Mouse (Mus musculus): Measurements from ENCODE around the gene Ciapin1. TPM values are rescaled to one million over a fixed set of nuclear protein-coding genes. Genes with fewer than 3 reads are reported as not detected.

The Ciapin1 gene
- polyA plus RNA-seq, 1 experiment = 58.3 TPM

- no peak for TF ChIP-seq CTCF (IDR thresholded peaks at IDR 0.05; ENCODE audit: control insufficient read depth, insufficient read depth, insufficient replicate concordance, low read depth, low read length)
- no peak for TF ChIP-seq POLR2A (IDR thresholded peaks at IDR 0.05; ENCODE audit: control insufficient read depth, low read depth, low read length)
- Histone ChIP-seq H3K36me3 (ENCODE audit: control insufficient read depth, insufficient read depth, low read length) (no peaks in the 10 kb centered on the region), H3K27ac (ENCODE audit: control insufficient read depth, insufficient read depth, low read depth, low read length) (no peak overlapping the region), H3K27me3 (ENCODE audit: control insufficient read depth, insufficient read depth, low read length) (no peaks in the 10 kb centered on the region), H3K4me1 (ENCODE audit: control insufficient read depth, insufficient read depth, low read length) (peaks cover 4% of the 10 kb centered on the region; the same call in 1 of the 2 replicates), H3K4me3 (ENCODE audit: control insufficient read depth, low read depth, low read length) (no peak overlapping the region)
These were observed 48.8 kb downstream of the Ciapin1 start for GRCm38 (mm10) chr8:94789256-94789955.

GRCm38 (mm10) chr8:94787524-94788501 is 50.3 kb downstream of the Ciapin1 start:
- H3K36me3 ChIP-seq (ENCODE audit: control insufficient read depth, insufficient read depth, low read length) = no peaks in the 10 kb centered on the region
- no peak overlapping the region for H3K4me3 ChIP-seq (ENCODE audit: control insufficient read depth, low read depth, low read length)
- no peaks in the 10 kb centered on the region for H3K27me3 ChIP-seq (ENCODE audit: control insufficient read depth, insufficient read depth, low read length)
- H3K27ac ChIP-seq (ENCODE audit: control insufficient read depth, insufficient read depth, low read depth, low read length) = no peak overlapping the region
- peaks cover 4% of the 10 kb centered on the region; the same call in 1 of the 2 replicates for H3K4me1 ChIP-seq (ENCODE audit: control insufficient read depth, insufficient read depth, low read length)
- TF ChIP-seq POLR2A (IDR thresholded peaks at IDR 0.05; ENCODE audit: control insufficient read depth, low read depth, low read length) (no peak), CTCF (IDR thresholded peaks at IDR 0.05; ENCODE audit: control insufficient read depth, insufficient read depth, insufficient replicate concordance, low read depth, low read length) (no peak)

- no peaks in the 10 kb centered on the region for H3K36me3 ChIP-seq (ENCODE audit: control insufficient read depth, insufficient read depth, low read length)
- H3K27me3 ChIP-seq (ENCODE audit: control insufficient read depth, insufficient read depth, low read length) = no peaks in the 10 kb centered on the region
- H3K4me1 ChIP-seq (ENCODE audit: control insufficient read depth, insufficient read depth, low read length) = peaks cover 4% of the 10 kb centered on the region
- no peak overlapping the region for H3K4me3 ChIP-seq (ENCODE audit: control insufficient read depth, low read depth, low read length)
- H3K27ac ChIP-seq (ENCODE audit: control insufficient read depth, insufficient read depth, low read depth, low read length) = no peak overlapping the region
- TF ChIP-seq POLR2A (IDR thresholded peaks at IDR 0.05; ENCODE audit: control insufficient read depth, low read depth, low read length) = no peak
- TF ChIP-seq CTCF (IDR thresholded peaks at IDR 0.05; ENCODE audit: control insufficient read depth, insufficient read depth, insufficient replicate concordance, low read depth, low read length) = no peak
These were observed 52.1 kb downstream of the Ciapin1 start for GRCm38 (mm10) chr8:94785995-94786595.

GRCm38 (mm10) chr8:94785247-94785985 is 52.7 kb downstream of the Ciapin1 start:
- H3K4me3 ChIP-seq (ENCODE audit: control insufficient read depth, low read depth, low read length) = peak overlapping the region; percentile 63
- no peaks in the 10 kb centered on the region for H3K36me3 ChIP-seq (ENCODE audit: control insufficient read depth, insufficient read depth, low read length)
- TF ChIP-seq CTCF (IDR thresholded peaks at IDR 0.05; ENCODE audit: control insufficient read depth, insufficient read depth, insufficient replicate concordance, low read depth, low read length) = peak; percentile 42; the same call in 1 of the 2 replicates
- TF ChIP-seq POLR2A (IDR thresholded peaks at IDR 0.05; ENCODE audit: control insufficient read depth, low read depth, low read length) = no peak
- peaks cover 4% of the 10 kb centered on the region for H3K4me1 ChIP-seq (ENCODE audit: control insufficient read depth, insufficient read depth, low read length)
- no peaks in the 10 kb centered on the region for H3K27me3 ChIP-seq (ENCODE audit: control insufficient read depth, insufficient read depth, low read length)
- no peak overlapping the region for H3K27ac ChIP-seq (ENCODE audit: control insufficient read depth, insufficient read depth, low read depth, low read length)

- TF ChIP-seq CTCF (IDR thresholded peaks at IDR 0.05; ENCODE audit: control insufficient read depth, insufficient read depth, insufficient replicate concordance, low read depth, low read length) = no peak
- no peak for TF ChIP-seq POLR2A (IDR thresholded peaks at IDR 0.05; ENCODE audit: control insufficient read depth, low read depth, low read length)
- peaks cover 4% of the 10 kb centered on the region for H3K4me1 ChIP-seq (ENCODE audit: control insufficient read depth, insufficient read depth, low read length)
- H3K27me3 ChIP-seq (ENCODE audit: control insufficient read depth, insufficient read depth, low read length) = no peaks in the 10 kb centered on the region
These were observed 54.3 kb downstream of the Ciapin1 start for GRCm38 (mm10) chr8:94783890-94784289.

GRCm38 (mm10) chr8:94781838-94782235 is 56.3 kb downstream of the Ciapin1 start:
- no peak overlapping the region for H3K4me3 ChIP-seq (ENCODE audit: control insufficient read depth, low read depth, low read length)
- H3K4me1 ChIP-seq (ENCODE audit: control insufficient read depth, insufficient read depth, low read length) = peaks cover 4% of the 10 kb centered on the region
- H3K27me3 ChIP-seq (ENCODE audit: control insufficient read depth, insufficient read depth, low read length) = no peaks in the 10 kb centered on the region
- H3K36me3 ChIP-seq (ENCODE audit: control insufficient read depth, insufficient read depth, low read length) = no peaks in the 10 kb centered on the region
- TF ChIP-seq CTCF (IDR thresholded peaks at IDR 0.05; ENCODE audit: control insufficient read depth, insufficient read depth, insufficient replicate concordance, low read depth, low read length) (no peak), POLR2A (IDR thresholded peaks at IDR 0.05; ENCODE audit: control insufficient read depth, low read depth, low read length) (no peak)
- H3K27ac ChIP-seq (ENCODE audit: control insufficient read depth, insufficient read depth, low read depth, low read length) = no peak overlapping the region

More at GRCm38 (mm10) chr8:94783890-94784289, 54.3 kb downstream of the Ciapin1 start:
- Histone ChIP-seq H3K36me3 (ENCODE audit: control insufficient read depth, insufficient read depth, low read length) (no peaks in the 10 kb centered on the region), H3K27ac (ENCODE audit: control insufficient read depth, insufficient read depth, low read depth, low read length) (no peak overlapping the region), H3K4me3 (ENCODE audit: control insufficient read depth, low read depth, low read length) (no peak overlapping the region)

Measured in testis, adult 2 months (tissue).